Mouse (Mus musculus) c-Kit-positive CD71-positive TER-119-negative erythroid progenitor cells, embryonic 14.5 days (primary cell): ENCODE results near the gene Rapsn.

ENCODE experiments used
- DNase-seq: peaks from one replicate; pipeline ENCODE4 v3.0.0-alpha.2; 2013; ENCODE audit warnings: low read depth

Gene Rapsn

GRCm38 (mm10) chr2:91053181-91053933, 17.9 kb downstream of the Rapsn start:
- DNase-seq, result no peak

DNA sequence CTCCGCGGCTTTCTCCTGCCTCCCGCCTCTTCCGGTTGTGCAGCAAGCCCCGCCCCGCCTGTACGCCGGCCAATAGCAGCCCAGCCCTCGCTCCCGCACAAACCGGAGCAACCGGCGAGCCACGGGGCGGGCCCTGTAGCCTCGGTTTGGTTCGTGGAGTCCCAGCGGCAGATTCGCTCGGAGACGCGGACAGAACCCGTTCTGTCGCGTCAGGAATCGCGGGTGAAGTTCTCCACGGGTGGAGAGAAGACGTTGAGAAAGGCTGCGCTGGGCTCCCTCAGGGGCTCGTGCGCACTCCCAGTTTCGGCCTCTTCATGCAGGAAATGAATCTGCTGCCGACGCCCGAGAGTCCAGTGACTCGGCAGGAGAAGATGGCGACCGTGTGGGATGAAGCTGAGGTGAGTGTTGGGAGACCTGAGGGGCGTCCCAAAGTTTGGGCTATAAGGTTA, 18.5 kb downstream of the Rapsn start, which contains the start of gene Psmc3:
Gene Psmc3, plus strand, starts transcription at position 76 of the 449 bp plus-strand sequence.
- DNase-seq, result peak; percentile 88

GRCm38 (mm10) chr2:91058435-91058834, 23.0 kb downstream of the Rapsn start:
- no peak for DNase-seq

DNA sequence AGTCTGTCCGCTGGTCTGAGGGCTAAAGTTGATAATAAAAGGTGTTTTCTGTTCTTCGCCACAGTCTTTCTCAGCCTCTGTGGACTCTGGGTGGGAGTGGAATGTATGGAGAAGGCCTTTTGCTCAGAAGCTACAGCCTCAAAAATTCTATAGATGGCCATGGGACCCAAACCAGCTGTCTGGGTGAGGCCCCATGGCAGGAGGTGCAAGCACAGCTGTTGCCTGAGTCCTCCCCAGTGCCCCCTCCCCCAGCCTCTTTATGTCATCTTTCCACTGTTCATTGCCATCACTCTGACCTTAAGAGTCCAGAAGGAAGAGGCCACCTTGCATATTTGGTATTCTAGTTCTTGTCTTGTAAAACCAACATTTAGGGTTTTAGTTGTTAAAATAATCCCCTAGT, 24.0 kb downstream of the Rapsn start:
- DNase-seq, result no peak

DNA sequence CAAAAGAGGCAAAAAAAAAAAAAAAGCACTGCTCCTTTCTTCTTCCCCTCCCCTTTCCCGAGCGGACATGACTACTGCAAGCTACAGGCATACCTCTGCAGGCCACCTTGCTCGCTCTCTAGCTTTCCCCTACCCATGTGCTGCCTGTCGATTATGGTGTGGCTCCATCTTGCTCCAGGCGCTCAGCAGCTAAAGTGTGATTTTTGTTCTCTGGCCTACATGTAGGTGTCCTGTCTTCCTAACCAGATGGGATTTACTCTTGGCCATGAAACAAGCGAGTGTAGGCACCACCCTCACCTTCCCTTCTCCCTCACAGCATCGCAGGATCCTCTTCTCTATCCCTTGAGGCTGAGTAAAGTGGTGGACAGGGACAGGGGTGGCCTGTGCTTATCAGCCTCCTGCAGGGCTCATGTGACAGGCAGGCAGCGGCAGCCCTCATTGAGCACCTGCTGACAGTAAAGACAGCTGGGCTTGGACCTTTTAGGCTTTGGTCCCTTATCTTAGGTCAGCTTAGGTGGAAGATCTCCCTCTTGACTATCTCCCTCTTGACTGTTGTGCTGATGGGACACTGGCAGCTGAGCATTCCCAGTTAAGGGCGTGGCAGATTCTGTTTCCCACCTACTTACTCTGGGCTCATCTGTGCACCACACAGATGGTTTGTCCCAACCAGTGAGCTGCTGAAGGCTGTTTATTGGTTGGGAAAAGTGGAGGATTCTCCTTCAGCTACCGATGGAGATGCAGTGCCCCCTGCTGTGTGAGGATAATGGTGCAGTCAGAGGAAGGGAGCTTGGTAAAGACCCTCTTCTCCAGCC, 25.3 kb downstream of the Rapsn start:
- peak; percentile 64 for DNase-seq

GRCm38 (mm10) chr2:91061849-91062481, 26.5 kb downstream of the Rapsn start:
- DNase-seq, result no peak

DNA sequence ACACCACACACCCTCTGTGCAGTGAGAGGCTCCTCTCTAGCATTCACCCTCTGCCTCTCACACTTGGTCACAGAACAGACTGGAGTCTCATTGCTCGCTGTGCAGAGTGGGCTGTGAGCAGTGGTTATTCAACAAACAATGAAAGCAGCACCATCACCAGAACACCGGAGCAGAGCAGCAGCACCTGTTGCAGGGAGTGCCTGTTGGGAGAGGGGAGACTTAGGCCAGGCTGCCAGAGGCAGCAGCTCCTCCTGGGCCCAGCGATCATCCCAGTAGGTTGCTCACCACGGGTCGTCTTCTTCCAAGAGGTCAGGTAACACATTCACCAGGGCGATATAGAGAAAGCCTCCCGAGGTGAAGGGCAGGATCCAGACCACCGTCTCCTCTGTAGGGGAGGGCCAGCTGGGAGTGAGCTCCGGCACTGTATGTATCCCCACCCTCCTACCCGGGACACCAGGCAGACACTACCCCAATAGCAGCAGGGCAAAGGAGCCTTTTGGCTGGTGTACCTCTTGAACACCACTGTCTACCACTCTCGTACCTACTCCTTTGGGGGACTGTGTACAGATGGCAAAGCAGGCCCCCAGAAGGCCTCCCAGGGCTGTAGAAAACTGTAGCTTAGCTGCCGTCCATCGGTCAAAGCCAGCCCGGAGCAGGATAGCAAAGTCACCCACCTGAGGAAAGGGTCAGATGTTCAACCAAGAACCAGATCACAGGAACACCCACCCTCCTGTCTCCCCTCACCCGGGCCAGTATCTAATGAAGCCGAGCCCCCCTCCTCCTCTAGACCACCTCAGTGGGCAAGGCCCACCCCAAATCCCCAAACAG, 27.6 kb downstream of the Rapsn start:
- DNase-seq, result no peak

- DNase-seq, result no peak
Measured at GRCm38 (mm10) chr2:91064211-91064610, 28.8 kb downstream of the Rapsn start.

GRCm38 (mm10) chr2:91065544-91065943, 30.1 kb downstream of the Rapsn start:
- no peak for DNase-seq

GRCm38 (mm10) chr2:91066455-91066854, 31.0 kb downstream of the Rapsn start:
- no peak for DNase-seq

GRCm38 (mm10) chr2:91068162-91068871, 32.9 kb downstream of the Rapsn start:
- no peak for DNase-seq

DNA sequence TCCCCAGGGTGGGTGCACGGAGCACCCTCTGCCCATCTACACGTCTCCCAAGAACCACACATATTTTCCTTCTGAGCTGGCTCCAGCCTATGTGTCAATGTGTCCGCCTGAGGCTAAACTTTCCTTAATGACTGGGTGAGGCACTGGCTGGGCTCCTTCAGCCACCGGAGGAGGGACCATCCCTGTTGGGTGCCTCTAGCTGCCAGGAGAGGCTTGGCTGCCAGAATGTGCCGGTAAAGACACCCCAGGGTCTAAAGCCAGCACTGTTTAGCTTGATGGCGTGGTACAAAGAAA, 33.4 kb downstream of the Rapsn start:
- no peak for DNase-seq

GRCm38 (mm10) chr2:91069306-91070000, 34.0 kb downstream of the Rapsn start:
- DNase-seq, result no peak

DNA sequence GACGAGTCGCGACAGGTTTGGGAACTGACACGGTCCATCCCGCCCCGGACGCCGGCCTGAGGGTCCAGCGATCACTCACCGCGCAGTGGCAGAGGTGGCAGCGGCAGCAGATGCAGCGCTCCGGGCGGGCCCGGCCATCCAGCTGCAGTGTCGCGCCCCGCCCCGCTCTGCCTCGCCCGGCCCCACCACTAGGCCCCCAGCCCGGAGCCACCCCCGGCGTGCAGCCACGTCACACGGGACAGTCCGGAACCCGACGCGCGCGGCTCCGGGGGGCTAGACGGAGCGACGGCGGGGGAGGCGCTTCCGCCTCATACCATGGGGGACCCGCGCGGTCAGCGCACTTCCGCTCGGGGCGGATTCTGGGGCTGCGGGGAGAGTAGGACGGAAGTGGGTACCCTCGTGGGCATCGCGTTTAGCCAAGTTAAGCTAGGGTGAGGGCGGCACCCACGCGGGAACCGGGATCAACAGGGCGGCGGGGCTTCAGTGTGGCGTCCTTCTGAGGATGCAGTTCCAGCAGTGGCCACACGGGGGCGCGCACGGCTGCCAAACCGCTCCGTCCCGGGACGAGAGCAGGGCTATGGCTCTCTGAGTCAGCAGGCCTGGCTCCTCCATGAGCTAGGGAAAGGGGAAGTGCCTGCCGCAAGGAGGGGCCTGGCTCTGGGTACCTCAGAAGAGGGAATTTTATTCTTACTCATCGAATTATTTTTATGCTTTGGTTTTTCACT, 34.8 kb downstream of the Rapsn start, which contains the start of gene Slc39a13:
Gene Slc39a13, minus strand, starts transcription at position 342 of the 725 bp plus-strand sequence.
- peak; percentile 88 for DNase-seq

DNA sequence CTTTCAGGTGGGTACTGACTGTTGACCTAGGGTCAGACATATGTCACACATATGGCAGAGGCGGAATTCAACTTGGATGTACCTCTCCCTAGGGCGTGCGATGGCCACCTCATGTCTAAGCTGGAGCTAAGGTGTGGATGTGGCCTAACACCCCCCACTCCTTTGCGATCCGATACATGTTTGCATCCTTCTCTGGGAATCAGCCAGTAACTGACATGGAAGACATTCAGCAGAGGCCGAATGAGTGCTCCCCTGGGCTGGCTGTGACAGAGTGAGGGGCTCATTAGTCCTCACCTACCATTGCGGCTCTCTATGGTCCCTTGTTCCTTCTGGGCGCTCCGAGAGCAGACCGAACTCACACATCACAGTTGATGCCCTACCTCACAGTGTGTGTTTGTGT, 35.6 kb downstream of the Rapsn start:
- DNase-seq, result no peak

GRCm38 (mm10) chr2:91072092-91072491, 36.7 kb downstream of the Rapsn start:
- DNase-seq, result no peak

DNA sequence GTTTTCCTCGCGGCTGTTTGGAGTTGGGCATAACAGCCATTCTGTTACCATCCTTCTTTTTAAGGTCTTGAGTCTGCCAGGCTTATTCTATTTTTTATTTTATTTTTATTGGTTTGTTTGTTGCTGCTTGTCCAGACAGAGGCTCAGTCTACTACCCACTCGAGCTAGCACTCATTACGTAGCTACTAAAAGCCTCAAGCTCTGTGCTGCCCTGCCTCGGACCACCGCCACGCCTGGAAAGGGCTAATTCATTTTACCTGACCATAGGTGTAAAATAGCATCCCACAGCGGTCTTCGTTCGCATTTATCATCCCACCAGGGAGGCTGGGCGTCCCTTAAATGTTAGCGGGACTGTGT, 42.5 kb downstream of the Rapsn start:
- no peak for DNase-seq

DNA sequence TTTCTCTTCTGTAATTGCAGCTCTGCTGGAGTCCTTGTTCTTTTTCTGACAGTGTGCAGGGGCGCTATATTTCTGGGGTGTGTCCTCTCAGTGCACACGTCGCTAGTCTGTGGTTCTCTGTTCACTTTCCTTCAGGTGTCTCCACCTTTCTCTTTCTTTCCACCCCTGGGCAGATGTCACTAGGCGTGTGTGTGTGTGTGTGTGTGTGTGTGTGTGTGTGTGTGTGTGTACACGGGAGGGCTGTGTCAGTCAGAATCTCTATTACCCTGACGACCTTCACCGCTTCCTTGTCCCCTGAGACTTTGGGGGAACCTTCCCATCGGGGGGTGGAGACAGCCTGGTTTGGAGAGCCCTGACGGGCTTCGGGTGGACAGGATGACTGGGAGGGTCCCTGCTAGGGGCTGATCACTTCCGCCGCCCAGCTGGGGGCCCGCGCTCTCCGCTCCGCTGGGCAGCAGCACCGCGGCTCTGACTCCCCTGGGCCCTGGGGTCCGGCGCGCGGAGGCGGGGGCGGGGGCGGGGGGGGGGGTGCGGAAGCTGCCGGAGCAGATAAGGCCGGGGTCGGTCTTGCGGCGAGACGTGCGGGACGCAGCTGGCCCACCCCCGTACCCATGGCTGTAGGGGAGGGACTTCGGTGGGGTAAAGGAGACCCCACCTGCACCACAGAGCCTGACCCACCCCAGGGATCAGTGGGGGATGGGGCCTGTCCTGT, 43.0 kb downstream of the Rapsn start:
- no peak for DNase-seq

DNA sequence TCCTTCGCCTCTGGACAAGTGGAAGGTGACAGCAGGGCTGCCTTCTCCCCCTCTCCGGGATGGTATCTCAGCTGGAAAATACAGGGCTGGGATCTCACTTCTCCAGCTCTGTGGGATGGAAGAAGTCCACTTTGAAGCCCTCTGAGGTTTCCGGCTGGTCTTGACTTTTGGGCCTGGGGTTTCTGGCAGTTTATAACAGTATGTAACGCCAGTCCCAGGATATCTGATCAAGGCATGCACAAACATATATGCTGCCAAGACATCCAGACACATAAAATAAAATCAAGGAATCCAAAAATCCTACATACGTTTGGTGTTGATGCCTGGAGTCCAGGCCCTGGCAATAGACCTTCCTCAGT, 43.6 kb downstream of the Rapsn start:
- DNase-seq, result no peak
